Mouse (Mus musculus) mouse embryonic stem cell (cell line): Measurements from ENCODE around the gene Gcn1l1.

Experiments
- in situ Hi-C, 2 experiments: fragments of 300-500 bp; cut with MboI; formaldehyde crosslinking; loops; 1 replicate in 1 of 2; 3 replicates in 1 of 2; pipeline ENCODE4 v1.14.3; 2019 to 2020; ENCODE audit warnings: low sequenced_read_pairs in 2 of 2, low pct_unique_long_range_greater_than_20kb in 1 of 2, mixed read lengths in 1 of 2; ENCODE audit not compliant: unreplicated experiment in 1 of 2

The Gcn1l1 gene

GRCm38 (mm10) chr5:115531671-115532270, 33.3 kb upstream of the Gcn1l1 start:
- in situ Hi-C loops = no loop called here

DNA sequence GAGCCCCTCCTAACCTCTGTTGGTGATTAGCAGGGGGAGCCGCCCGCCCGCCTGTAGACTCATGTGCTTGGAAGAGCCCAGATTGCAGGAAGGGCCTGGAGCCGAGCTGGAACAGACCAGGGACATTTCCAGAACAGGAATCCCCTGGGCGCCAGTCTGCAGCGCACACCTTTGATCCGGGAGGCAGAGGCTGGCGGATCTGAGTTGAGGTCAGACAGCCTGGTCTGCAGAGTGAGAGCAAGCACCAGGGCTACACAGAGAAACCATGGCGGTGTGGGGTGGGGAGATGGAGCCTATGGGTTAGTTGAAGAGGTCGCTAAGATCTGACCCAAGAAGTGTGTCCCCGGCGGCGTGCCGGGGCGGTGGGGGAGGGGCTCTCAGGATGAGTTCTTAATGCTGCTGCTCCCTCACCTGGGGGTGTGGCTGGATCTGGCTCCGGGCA, 30.7 kb upstream of the Gcn1l1 start:
- in situ Hi-C loops = no loop called here

- in situ Hi-C loops = loop anchor here in 1 of 2 experiments (5.0 kb wide), 1 partner anchor 43 kb away; no protein-coding TSS in a partner anchor
Measured at GRCm38 (mm10) chr5:115534856-115535255, 30.2 kb upstream of the Gcn1l1 start.

GRCm38 (mm10) chr5:115535635-115536034, 29.4 kb upstream of the Gcn1l1 start:
- in situ Hi-C loops = loop anchor here in 1 of 2 experiments (5.0 kb wide), 1 partner anchor 43 kb away; no protein-coding TSS in a partner anchor

DNA sequence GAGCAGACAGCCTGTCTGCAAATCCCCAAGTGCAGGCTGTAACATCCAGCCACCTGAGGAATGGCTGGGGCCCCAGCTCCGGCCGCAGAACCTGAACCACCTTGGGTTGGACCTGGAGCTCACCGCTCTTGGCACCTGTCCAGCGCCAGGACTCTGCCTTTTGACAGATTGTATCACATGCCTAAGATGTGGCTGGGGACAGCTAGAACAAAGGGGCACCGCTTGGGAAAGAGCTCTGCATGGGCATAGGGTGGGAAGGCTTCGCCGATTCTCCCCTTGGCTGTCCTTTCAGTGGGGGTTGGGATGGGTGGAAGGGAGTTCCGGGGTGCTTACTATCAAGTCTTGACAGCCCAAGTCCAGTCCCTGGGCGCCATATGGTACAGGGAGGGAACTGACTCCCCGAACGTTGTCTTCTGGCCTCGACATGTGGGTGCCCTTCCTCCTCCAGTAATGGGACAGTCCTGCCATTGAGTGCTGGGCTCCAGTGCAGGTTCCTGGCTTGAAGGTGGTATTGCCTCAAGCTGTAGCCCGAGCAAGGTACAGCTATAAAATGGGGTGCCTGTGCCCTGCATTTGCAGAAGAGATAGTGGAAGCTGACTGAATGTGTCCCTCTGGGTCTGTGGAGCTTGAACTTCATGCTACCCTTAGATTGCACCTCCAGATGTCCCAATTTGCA, 26.9 kb upstream of the Gcn1l1 start:
- in situ Hi-C loops = loop anchor here in 1 of 2 experiments (5.0 kb wide), 1 partner anchor 46 kb away; no protein-coding TSS in a partner anchor

- in situ Hi-C loops = loop anchor here in 1 of 2 experiments (5.0 kb wide), 1 partner anchor 46 kb away; no protein-coding TSS in a partner anchor
Measured at GRCm38 (mm10) chr5:115538693-115539043, 26.4 kb upstream of the Gcn1l1 start.

GRCm38 (mm10) chr5:115542635-115543384, 22.2 kb upstream of the Gcn1l1 start:
- in situ Hi-C loops = loop anchor here in 1 of 2 experiments (5.0 kb wide), 1 partner anchor 41 kb away; no protein-coding TSS in a partner anchor

GRCm38 (mm10) chr5:115543509-115544253, 21.4 kb upstream of the Gcn1l1 start:
- in situ Hi-C loops = loop anchor here in 1 of 2 experiments (5.0 kb wide), 1 partner anchor 41 kb away; no protein-coding TSS in a partner anchor

- in situ Hi-C loops = loop anchor here in 1 of 2 experiments (5.0 kb wide), 1 partner anchor 42 kb away; no protein-coding TSS in a partner anchor
Measured at GRCm38 (mm10) chr5:115544655-115545185, 20.3 kb upstream of the Gcn1l1 start.

DNA sequence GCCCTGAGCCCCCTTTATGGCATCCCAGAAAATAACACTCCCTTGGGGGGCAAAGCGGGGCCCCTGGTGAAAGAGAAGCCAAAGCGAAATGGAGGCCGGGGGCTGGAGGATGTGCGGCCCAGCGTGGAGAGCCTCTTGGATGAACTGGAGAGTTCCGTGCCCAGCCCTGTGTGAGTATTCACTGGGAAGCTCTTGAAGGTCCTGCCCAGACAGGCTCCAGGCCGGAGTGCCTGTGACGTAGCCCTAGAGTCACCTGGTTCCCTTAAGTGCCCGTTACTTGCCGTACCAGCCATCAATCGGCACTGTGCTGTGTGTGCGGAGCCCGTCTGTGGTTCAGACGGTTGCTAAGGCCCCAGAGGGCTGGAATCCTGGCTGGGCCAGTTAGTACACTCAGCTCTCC, 19.4 kb upstream of the Gcn1l1 start:
- in situ Hi-C loops = no loop called here

DNA sequence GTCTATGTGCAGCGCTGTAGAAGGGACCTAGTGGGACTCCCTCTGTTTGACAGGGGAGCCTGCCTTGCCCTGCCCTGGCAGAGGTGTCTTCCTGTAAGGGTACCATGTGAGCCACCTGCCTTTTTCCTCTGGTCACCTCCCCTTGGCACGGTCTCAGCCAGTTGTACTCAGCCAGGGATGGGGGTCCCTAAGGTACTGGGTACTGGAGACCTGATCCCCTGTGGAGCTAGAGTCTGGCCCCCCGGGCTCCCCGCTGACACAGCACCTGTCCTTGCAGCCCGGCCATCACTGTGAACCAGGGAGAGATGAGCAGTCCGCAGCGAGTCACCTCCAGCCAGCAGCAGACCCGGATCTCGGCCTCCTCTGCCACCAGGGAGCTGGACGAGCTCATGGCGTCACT, 18.5 kb upstream of the Gcn1l1 start:
- in situ Hi-C loops = no loop called here

GRCm38 (mm10) chr5:115547014-115547413, 18.0 kb upstream of the Gcn1l1 start:
- in situ Hi-C loops = no loop called here

DNA sequence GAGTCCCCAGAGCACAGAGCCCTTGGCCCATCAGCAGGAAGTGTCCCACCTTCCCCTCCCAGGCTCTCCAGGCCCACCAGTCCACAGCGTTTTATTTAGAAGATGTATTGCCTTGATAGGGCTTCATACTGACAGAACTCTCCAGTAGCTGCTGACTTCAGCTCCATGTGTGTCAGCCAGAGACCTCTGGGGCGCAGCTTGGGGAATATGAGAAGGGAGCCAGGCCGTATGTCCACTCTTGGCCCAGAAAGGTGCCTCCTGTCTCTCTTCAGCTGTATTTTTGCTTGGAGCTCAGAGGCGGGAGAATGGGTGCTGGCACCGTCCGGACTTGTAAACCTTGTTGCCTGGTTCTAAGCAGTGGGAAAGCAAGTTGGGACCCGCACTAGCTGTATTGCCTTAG, 17.6 kb upstream of the Gcn1l1 start:
- in situ Hi-C loops = no loop called here

GRCm38 (mm10) chr5:115548501-115549285, 16.4 kb upstream of the Gcn1l1 start:
- in situ Hi-C loops = no loop called here

DNA sequence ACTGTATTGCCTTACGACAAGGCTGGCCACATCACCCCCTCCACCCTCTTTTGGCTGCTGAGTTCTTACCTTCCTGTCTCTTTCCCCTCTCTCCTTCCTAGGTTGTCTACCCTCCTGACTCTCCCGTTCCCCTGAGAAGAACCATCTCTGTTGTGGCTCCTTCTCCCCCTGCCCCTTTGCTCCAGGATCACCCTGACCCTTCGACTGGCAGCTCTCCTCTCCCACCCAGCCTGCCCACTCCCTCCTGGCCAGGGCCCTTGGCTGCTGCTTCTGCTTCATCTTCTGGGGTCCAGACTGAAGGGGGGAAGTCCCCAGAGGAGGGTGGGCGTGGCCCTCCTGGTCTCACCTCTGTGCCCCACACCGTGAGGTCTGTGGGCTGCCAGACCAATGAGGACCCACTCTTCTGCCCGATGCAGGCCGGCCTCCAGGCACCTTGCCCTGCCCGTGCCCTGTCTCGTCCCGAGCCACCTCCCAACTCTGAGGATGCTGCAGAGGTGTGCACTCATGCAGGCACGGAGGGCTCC, 14.5 kb upstream of the Gcn1l1 start:
- in situ Hi-C loops = no loop called here

DNA sequence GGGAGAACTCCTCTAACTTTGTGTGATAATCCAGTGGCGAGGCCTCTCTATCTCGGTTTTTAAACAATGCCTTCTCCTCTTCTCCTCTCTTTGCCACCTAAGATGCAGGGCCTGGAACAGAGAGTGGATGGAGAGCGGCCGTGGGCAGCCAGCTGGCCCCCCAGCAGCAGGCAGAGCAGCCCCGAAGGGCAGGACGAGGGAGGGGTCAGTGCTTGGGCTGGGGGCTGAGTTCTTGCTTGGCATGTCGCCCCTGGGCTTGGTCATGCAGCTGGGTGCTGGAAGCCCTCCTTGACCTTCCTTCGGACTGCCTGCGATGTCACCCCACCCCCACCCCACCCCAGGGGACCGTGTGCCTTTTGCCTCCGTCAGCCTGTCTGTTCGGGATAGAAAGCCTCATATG, 13.7 kb upstream of the Gcn1l1 start:
- in situ Hi-C loops = no loop called here

DNA sequence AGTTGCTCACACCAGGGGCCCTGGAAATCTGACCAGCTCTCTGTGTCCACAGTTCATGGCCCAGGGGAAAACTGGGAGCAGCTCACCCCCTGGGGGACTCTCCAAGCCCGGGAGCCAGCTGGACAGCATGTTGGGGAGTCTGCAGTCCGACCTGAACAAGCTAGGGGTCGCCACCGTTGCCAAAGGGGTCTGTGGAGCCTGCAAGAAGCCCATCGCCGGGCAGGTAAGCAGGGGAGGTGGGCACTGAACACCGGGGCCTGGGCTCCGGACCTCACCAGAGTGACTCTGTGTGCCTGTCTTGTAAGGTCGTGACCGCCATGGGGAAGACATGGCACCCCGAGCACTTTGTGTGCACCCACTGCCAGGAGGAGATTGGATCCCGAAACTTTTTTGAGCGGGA, 13.3 kb upstream of the Gcn1l1 start:
- in situ Hi-C loops = no loop called here
